Mouse (Mus musculus): ENCODE data around the gene Tmc5. TPM values are rescaled to one million over a fixed set of nuclear protein-coding genes. Genes with fewer than 3 reads are reported as not detected.

Gene Tmc5
- polyA plus RNA-seq, 1 experiment, result 0.83 TPM

DNA sequence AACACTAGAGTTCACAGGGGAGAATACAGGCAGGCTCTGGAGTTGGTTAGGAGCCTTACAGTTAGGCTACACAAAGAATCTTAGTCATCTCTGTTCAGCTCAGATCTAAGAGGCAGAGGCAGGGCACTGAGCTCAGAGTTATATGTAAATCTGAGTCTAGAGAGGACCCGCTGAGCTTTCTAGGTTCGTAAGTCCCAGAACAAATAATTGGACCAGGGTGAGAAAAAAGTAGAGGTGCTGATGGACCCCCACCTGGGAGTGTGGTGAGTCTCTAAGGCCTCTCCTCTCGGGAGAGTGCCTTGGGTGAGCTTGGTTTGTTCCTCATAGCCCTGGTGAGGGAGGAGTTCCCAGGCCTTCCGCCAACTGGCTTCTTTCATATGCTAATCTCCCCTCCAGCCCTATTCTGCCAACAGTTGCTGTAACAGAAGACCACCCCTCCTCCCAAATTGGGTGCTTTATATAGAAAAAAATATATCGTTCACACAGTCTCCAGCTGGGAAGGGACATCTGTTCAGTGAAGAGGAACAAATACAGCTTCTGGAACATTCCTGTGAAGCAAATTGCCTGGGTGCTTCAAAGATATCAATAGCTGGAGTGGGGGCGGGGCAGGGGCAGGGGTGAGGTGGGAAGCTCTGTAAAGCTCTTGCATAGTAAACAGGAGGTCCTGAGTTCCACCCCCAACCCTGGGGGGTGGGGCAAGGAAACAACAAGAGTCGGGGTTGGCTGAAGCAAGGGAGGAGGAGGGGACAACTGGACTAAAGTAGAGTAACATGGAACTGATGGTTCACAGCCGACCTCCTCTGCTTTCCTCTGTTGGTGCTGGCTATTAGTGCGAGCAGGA, 3.3 kb upstream of the Tmc5 start:
- 33% methylated on average over 9 of the region's 9 CpGs for WGBS
- no peak overlapping the region for H3K27ac ChIP-seq (ENCODE audit: insufficient read depth, low read depth, low read length)
- no peaks in the 10 kb centered on the region for H3K27me3 ChIP-seq (replicated peaks; ENCODE audit: control insufficient read depth, insufficient read depth, low read length)
- H3K4me1 ChIP-seq (ENCODE audit: control insufficient read depth, insufficient read depth, low read length), result no peaks in the 10 kb centered on the region
- no peak for DNase-seq
- H3K4me3 ChIP-seq (ENCODE audit: insufficient read depth, low read depth, low read length), result no peak overlapping the region
- TF ChIP-seq CTCF (conservative IDR thresholded peaks at IDR 0.05; ENCODE audit: insufficient read depth, insufficient read length, low read depth, low read length) (no peak), POLR2A (IDR thresholded peaks at IDR 0.05; ENCODE audit: low read depth, low read length) (no peak)
- no peaks in the 10 kb centered on the region for H3K36me3 ChIP-seq (ENCODE audit: control insufficient read depth, insufficient read depth, low read length)

DNA sequence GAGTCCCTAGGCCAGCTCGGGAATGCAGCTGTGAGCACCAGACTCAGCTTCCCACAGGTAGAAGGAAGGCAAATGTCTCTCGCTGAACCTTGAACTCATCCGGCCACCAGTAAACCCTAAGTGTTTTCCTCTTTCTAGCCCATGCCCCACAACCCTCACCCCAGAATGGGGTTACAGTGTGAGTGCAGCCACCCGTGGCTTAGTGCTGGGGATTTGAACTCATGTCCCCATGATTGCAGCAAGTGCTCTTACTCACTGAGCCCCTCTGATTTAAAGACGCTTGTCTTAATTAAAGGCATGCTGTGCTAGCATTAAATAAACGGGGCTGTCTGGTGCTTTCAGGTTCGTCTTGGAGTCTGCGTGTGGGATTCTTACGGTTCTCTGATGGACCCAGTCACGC, 2.5 kb upstream of the Tmc5 start:
- TF ChIP-seq CTCF (conservative IDR thresholded peaks at IDR 0.05; ENCODE audit: insufficient read depth, insufficient read length, low read depth, low read length) (no peak), POLR2A (IDR thresholded peaks at IDR 0.05; ENCODE audit: low read depth, low read length) (no peak)
- no peak for DNase-seq
- Histone ChIP-seq H3K27me3 (replicated peaks; ENCODE audit: control insufficient read depth, insufficient read depth, low read length) (no peaks in the 10 kb centered on the region), H3K4me3 (ENCODE audit: insufficient read depth, low read depth, low read length) (no peak overlapping the region), H3K4me1 (ENCODE audit: control insufficient read depth, insufficient read depth, low read length) (no peaks in the 10 kb centered on the region), H3K27ac (ENCODE audit: insufficient read depth, low read depth, low read length) (no peak overlapping the region), H3K36me3 (ENCODE audit: control insufficient read depth, insufficient read depth, low read length) (no peaks in the 10 kb centered on the region)
- 49% methylated on average over 10 of the region's 10 CpGs for WGBS

DNA sequence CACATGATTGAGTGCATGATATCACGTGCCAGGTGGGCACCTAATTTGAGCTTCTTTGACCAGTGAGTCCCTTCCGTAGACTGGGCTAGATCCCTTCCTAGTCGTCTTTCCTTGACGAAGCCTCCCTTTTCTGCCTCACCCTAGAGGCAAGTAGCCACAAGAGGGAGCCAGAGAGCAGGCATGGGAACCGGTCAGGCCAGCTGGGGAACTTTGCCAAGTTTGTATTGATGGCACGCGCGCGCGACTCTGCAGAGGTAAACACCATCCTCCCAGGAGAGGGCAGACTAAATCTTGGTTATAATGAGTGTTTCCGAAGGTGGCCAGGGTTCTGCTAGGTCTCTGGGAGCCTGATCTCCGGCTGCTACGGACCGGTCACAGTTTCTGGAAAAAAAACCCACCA, 1.9 kb upstream of the Tmc5 start:
- no peak overlapping the region for H3K27ac ChIP-seq (ENCODE audit: insufficient read depth, low read depth, low read length)

DNA sequence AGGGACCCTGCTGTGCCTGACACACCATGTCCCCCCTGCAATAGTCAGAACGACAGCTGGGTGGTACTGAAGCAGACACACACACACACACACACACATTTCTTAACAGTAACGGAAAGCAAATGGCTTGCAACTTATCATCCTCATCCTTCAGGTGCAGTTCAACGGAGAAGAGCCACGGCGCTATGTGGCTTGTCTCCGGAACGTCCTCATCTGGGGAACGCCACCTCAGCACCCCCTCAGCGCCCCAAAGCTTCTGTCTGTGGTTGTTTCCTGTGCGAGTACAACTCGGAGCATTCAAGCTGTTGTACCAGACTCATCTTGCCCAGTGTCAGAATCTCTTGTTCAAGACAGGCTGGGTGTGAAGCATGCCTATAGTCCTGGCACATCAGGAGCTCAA, 826 bp upstream of the Tmc5 start:
- no peaks in the 10 kb centered on the region for H3K36me3 ChIP-seq (ENCODE audit: control insufficient read depth, insufficient read depth, low read length)
- H3K4me3 ChIP-seq (ENCODE audit: insufficient read depth, low read depth, low read length), result no peak overlapping the region
- no peak overlapping the region for H3K27ac ChIP-seq (ENCODE audit: insufficient read depth, low read depth, low read length)
- no peak for DNase-seq
- 85% methylated on average over 11 of the region's 11 CpGs for WGBS
- TF ChIP-seq CTCF (conservative IDR thresholded peaks at IDR 0.05; ENCODE audit: insufficient read depth, insufficient read length, low read depth, low read length) (no peak), POLR2A (IDR thresholded peaks at IDR 0.05; ENCODE audit: low read depth, low read length) (no peak)
- H3K27me3 ChIP-seq (replicated peaks; ENCODE audit: control insufficient read depth, insufficient read depth, low read length), result no peaks in the 10 kb centered on the region
- H3K4me1 ChIP-seq (ENCODE audit: control insufficient read depth, insufficient read depth, low read length), result no peaks in the 10 kb centered on the region; the same call in 1 of the 2 replicates

More for the DNA sequence above, 1.9 kb upstream of the Tmc5 start:
- Histone ChIP-seq H3K4me3 (ENCODE audit: insufficient read depth, low read depth, low read length) (no peak overlapping the region), H3K4me1 (ENCODE audit: control insufficient read depth, insufficient read depth, low read length) (no peaks in the 10 kb centered on the region; the same call in 1 of the 2 replicates), H3K27me3 (replicated peaks; ENCODE audit: control insufficient read depth, insufficient read depth, low read length) (no peaks in the 10 kb centered on the region), H3K36me3 (ENCODE audit: control insufficient read depth, insufficient read depth, low read length) (no peaks in the 10 kb centered on the region)
- 2% methylated on average over 14 of the region's 14 CpGs for WGBS
- DNase-seq, result peak; percentile 95
- TF ChIP-seq CTCF (conservative IDR thresholded peaks at IDR 0.05; ENCODE audit: insufficient read depth, insufficient read length, low read depth, low read length) (peak; percentile 98; the same call in 1 of the 2 replicates), POLR2A (IDR thresholded peaks at IDR 0.05; ENCODE audit: low read depth, low read length) (no peak)

DNA sequence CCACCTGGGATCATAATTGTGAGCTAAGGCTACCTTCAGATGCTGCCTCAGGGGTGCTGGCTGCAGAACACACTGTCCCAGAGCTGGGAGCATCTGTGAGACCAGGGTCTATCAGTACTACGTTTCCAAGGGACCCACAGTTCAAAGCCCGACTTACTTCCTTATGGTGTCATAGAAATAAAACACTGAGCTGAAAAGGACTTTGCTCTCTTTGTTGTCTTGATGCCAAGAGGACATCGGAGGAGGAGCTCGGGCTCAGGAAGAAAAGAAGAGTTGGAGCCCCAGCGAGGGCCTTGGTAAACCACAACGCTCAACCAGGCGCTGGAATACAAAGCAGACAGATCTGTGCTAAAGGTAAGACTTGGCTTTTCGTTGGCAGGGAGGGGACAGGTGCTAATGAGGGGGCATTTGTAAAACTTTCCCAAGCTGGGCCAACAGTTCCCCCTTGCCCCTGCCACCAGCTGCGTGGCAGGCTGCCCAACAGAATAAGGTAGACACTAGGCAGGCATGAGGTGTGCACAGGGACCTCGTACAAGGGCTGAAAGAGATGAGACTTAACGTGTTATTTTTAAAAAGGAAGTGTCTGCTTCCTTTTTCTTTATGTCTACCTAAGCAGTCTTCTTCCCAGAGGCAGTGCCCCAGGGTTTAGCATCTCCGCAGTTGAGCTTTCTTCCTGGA, 3.0 kb downstream of the Tmc5 start:
- Histone ChIP-seq H3K4me1 (ENCODE audit: control insufficient read depth, insufficient read depth, low read length) (no peaks in the 10 kb centered on the region; the same call in 1 of the 2 replicates), H3K4me3 (ENCODE audit: insufficient read depth, low read depth, low read length) (no peak overlapping the region), H3K27me3 (replicated peaks; ENCODE audit: control insufficient read depth, insufficient read depth, low read length) (no peaks in the 10 kb centered on the region), H3K27ac (ENCODE audit: insufficient read depth, low read depth, low read length) (no peak overlapping the region), H3K36me3 (ENCODE audit: control insufficient read depth, insufficient read depth, low read length) (no peaks in the 10 kb centered on the region)
- WGBS, result 42% methylated on average over 12 of the region's 12 CpGs
- peak; percentile 76 for DNase-seq
- TF ChIP-seq POLR2A (IDR thresholded peaks at IDR 0.05; ENCODE audit: low read depth, low read length), result no peak
- TF ChIP-seq CTCF (conservative IDR thresholded peaks at IDR 0.05; ENCODE audit: insufficient read depth, insufficient read length, low read depth, low read length), result no peak

DNA sequence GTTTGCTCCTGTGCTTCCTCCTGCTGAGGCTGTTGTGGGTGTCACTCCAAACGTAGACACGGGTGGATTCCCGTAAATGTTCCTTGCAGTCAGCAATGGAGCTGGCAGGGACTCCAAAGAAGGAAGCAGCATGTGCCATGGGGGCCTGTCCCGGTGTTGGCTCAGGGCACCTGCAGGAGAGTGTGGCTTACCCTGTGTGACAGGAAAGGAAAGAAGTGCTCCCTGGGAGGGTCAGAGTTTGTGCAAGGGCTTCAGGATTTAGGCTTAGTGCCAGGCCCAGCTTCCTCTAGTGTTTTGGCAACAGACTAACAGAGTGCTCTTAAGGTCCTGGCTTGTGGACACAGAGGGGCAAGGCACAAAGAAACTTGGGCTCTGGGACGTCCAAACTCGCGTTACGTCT, 7.7 kb downstream of the Tmc5 start:
- DNase-seq, result peak; percentile 48
- no peak for TF ChIP-seq CTCF (conservative IDR thresholded peaks at IDR 0.05; ENCODE audit: insufficient read depth, insufficient read length, low read depth, low read length)
- no peak for TF ChIP-seq POLR2A (IDR thresholded peaks at IDR 0.05; ENCODE audit: low read depth, low read length)
- no peaks in the 10 kb centered on the region for H3K27me3 ChIP-seq (replicated peaks; ENCODE audit: control insufficient read depth, insufficient read depth, low read length)
- no peaks in the 10 kb centered on the region for H3K36me3 ChIP-seq (ENCODE audit: control insufficient read depth, insufficient read depth, low read length)
- no peaks in the 10 kb centered on the region; the same call in 1 of the 2 replicates for H3K4me1 ChIP-seq (ENCODE audit: control insufficient read depth, insufficient read depth, low read length)
- 46% methylated on average over 8 of the region's 8 CpGs for WGBS
- no peak overlapping the region for H3K4me3 ChIP-seq (ENCODE audit: insufficient read depth, low read depth, low read length)
- no peak overlapping the region for H3K27ac ChIP-seq (ENCODE audit: insufficient read depth, low read depth, low read length)

DNA sequence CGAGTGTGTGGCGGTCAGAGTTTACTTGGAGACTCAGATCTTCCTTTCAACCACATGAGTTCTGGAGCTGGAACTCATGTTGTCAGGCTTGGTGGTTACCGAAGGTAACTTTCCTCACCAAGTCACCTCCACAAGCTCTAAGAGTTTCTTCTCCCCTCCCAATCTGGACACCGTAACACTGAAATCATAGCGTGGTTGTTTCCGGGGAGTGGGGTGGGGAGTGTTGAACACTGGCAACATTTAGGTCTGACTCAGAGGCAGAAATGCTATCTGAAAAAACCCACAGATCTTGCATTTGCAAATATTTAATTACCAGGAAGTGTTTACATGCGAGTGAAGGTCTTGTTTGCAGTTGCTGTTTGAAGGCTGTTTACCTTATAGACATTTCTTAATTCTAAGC, 12.7 kb downstream of the Tmc5 start:
- H3K4me1 ChIP-seq (ENCODE audit: control insufficient read depth, insufficient read depth, low read length), result no peaks in the 10 kb centered on the region
- H3K4me3 ChIP-seq (ENCODE audit: insufficient read depth, low read depth, low read length), result no peak overlapping the region
- no peak for TF ChIP-seq CTCF (conservative IDR thresholded peaks at IDR 0.05; ENCODE audit: insufficient read depth, insufficient read length, low read depth, low read length)
- no peak for TF ChIP-seq POLR2A (IDR thresholded peaks at IDR 0.05; ENCODE audit: low read depth, low read length)
- H3K27me3 ChIP-seq (replicated peaks; ENCODE audit: control insufficient read depth, insufficient read depth, low read length), result no peaks in the 10 kb centered on the region
- no peak for DNase-seq
- WGBS, result 91% methylated on average over 7 of the region's 7 CpGs
- H3K27ac ChIP-seq (ENCODE audit: insufficient read depth, low read depth, low read length), result no peak overlapping the region
- no peaks in the 10 kb centered on the region for H3K36me3 ChIP-seq (ENCODE audit: control insufficient read depth, insufficient read depth, low read length)

Data from kidney, adult 2 months (tissue).